Mouse (Mus musculus) Muller cell, postnatal 12 days (primary cell): ENCODE measurements around the gene Spcs3.
"Not testable (repeated sequence)": the region's sequence is repeated elsewhere in the genome, so short reads cannot be mapped to it uniquely, and the experiment has no call there.

Experiments
- DNase-seq: peaks from one replicate; pipeline ENCODE4 v3.0.0-alpha.2; 2015; ENCODE audit errors: inconsistent ontology term

Spcs3 gene

DNA sequence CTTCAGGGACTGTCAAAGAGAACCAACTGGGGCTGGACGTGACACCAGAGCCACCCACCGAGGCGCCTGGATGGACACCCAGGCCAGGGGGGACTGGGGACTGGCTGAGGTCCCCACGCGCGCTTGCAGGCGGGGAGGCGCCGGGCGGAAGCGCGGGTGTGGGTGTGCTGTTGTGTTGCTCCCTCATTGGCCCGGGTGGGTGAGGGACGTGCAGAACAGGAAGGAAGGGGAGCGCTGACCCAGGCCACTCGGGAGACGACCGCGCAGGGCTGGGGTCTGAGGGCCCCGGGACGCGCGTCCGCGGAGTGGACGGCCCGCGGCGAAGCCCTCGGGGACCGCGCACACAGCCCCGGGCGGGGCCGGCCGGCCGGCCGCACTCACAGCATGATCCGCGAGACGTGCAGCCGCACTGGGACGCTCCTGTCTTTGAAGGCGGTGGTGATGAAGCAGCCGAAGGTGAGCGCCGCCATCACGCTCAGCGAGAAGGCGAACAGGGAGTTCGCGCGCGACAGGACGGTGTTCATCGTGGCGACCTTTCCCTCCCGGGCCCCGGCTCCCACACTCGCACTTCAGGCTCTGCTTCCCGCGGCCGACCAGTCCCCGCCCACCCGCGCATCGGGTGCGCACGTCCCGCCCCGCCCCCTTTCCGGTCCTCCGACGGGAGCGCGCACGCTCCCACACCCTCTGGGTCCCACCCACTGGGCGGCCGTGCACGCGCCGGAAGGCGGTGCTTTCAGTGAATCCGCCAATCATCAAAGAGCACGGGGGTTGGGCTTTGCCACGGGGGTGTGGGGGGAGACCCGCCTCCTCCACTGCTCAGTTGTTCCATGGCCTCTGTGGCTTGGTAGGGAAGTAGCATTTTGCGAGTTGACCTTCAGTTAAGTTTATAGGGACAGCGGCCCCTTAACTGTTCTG, at the start of gene Spcs3, which contains the start of gene Asb5:
Spcs3 (minus strand) TSS at position 617 of the 915 bp plus-strand sequence.
Asb5 (plus strand) TSS at position 199 of the 915 bp plus-strand sequence.
- peak; percentile 99 for DNase-seq

DNA sequence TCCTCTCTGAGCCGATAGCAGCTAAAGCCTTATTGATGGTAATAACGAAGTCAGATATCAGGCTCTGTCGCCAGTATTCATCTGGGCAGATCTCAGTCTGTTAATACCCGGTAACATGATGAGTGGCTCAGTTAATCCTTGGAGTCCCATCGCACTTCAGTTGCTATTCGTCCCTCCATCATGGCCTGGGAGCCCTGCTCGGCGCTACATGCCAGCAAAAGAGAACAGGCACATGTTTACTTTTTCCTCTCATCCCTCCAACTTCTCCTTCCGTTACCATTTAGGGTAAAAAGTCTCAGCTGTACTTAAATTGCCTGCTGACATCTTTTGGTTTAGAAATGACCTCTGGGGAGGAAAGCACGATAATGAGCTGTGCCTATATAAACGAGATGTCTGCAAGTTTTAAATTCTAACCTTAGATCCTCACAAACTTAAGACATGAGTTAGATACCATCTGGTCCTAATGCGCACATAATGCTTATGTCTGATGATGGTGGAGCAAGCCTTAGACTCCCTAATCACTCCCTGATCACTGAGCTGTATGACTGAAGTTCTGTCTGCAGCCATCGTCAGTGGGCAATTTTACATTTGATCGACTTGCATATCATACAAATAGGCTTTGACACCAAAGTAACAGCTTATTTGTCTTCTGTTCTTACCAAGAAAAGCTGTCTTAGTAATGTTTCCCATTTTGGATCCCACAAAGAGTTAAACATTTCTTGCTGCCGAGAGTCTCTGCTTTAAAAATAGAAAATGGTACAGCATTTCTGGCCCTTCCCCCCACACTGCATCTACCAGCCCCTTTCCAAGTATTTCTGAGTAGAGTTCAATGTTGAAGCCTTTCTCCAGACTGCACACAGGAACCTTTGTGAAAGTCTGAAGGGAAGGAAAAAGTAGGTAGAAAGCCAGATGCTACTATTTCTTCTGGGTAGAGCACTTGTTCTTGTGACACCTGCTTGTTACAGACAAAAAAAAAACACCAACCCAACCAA, 41.1 kb upstream of the Spcs3 start:
- DNase-seq, result no peak

DNA sequence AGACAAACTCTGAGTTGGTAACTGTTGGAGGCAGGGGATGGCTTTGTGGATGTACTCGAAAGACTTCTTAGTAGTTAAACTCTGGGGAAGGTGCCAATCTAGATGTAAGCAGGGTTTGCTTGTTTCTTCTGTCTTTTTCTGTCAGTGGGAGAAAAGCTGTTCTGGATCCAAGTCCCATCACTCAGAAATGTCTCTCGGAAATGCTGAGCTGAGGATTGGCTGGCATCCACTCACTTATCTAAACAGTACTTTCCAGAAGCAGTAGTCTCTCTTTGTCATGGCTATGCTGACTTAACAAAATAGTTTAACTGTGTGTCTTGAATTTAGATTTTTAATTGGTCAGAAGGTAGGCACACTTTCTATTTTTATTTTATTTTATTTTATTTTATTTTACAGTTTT, 37.4 kb upstream of the Spcs3 start:
- no peak for DNase-seq

DNA sequence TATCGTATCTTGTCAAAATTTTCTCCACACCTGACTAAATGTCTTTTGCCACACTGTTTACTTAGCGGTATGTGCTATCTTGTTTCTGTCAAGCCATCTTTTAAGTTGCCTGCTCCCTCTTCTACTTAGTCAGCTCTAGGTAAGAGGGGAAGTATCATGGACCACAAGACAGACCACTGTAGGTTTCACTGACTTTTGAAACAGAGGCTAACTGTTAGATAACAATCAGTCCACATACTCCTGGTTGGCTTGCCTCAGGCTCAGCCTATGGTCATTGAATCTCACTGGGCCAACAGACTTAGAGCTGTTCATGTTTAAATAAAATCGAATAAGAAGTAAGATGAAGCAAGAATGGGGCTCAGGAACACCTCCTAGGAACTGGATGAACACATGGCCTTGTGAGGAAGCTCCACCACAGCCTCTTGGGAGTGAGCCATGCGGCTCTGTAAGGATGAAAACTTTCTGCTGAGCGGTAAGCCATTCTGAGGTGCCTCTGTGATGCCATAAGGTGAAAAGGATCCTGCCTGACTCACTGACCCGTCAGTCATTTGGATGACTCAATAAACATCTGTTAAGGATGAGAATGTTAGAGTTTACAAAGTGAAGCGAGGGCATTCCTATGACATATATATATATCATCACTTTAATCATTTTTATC, 35.9 kb upstream of the Spcs3 start:
- no peak for DNase-seq

DNA sequence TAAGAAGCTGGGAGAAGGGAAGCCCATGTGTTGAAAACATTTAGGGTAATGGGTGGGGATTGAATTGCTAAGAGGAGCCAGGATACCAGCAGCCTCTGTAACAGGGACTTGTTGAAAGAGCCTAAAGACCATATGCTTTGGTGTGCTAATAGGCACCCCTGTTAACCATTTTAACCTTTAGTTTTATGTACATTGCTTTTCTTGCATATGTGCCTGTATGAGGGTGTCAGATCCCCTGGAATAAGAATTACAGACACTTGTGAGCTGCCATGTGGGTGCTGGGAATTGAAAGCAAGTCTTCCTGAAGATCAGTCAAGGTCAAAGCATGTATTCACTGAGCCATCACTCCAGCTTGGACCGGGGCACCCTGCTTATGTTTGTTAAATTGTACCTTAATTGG, 35.4 kb upstream of the Spcs3 start:
- no peak for DNase-seq

DNA sequence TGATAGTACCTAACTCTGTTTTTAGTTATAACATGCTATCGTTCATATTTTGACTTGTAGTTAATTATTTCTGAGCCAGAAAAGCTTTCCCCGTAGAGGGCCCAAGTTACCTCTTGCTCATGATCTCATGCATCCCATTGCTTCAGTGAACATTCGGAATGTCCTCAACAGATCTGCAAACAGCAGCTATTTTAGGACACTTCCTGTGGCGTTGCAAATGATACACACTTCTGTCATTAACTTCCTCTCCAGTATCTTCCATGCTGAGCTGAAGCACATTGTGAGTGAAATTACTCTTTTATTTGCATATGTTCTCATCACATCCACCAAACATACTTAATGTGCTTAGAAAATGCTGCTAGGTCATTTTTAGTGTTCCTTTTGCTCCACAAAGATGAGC, 32.3 kb upstream of the Spcs3 start:
- no peak for DNase-seq

DNA sequence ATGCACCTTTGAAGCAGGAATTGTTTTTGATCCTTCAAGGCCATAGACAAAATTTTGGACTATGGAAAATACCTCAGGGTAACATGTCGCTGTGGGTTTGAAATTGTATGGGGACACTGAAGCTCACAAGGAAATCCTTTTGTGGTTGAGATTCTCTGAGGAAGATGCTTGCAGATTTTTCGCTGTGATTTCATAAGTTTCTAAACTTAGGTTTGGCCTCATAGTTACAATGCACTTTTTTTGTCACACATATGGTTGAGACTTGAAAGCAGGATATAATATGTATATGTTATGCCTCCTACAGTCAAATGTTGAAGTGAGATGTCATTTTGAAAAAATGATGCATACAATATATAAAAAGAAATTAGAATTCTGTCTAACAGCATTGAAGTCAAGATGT, 25.1 kb upstream of the Spcs3 start:
- no peak for DNase-seq

DNA sequence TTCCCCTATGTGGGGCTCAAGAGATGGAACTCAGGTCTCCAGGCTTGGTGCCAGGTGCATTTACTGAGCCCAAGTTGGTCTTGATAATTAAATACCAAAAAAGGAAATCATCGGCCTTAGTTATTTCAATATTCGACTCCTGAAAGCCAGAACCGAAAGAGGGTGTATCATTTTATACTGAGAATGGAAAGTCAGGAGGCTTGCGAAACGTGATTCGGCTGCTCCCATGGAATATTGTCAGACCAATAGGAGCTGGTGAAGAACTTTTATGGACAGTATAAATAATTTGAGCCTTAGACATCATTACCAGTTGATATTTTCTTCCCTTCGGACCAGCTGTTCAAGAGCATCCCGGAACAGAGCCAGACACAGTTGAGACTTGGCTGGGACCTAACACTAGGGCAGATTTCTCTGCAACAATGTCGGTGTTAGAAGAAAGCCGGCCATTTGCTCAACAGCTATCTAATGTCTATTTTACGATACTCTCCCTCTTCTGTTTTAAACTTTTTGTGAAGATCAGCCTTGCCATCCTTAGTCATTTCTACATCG, 20.3 kb upstream of the Spcs3 start:
- no peak for DNase-seq

DNA sequence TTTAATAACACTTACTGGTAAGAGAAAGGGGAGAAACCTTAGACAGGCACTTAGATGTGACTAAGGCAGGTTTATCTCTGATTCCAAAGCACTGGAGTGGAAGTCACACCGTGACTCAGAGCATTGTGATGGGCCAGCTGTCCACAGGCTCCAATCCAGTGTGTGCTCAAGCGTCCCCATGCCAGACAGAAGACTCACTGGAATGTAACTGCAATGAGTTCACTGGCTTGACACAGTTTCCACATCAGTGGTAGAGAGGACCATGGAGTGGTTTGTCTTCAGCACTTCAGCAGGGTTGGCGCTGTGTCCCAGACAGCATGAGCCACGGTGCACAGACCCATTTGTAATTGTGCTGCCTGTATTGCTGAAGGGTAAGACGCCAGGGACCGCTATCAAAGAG, 18.6 kb upstream of the Spcs3 start:
- peak; percentile 97 for DNase-seq

DNA sequence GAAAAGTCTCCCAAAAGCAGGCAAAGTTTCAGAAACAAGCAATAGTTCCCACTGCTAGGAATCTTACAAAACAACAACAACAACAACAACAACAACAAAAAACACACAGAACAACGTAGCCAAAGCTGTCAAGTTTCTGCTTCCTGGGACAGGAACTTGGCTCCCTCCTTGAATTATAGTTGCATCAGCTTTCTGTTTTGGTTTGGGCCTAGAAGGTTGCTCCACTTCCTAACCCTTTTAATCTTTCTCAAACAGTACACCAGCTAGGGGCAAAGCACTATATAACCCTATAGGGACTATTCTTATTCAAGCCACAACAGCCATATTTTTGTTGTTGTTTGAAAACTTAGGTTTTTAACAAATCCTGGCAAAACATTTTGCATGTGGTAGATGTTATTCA, 11.5 kb upstream of the Spcs3 start:
- no peak for DNase-seq

DNA sequence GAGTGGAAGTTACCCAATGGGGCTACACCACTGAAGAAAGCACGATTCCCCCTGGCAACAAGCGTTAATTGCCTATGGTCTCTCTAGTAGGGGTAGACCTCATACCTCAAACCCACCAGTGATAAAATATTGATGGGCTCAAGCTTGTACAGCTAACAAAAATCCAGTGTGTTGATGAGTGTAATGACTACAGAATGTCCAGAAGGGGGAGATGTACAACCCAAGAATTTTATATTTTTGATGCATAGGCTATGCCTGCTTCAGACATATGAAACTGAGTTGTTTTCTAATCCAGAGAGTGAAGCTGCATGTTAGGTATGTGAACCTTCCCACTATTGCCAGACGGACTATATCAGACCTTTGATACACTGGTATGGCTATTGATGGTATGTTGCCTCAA, 7.5 kb upstream of the Spcs3 start:
- DNase-seq, result no peak

DNA sequence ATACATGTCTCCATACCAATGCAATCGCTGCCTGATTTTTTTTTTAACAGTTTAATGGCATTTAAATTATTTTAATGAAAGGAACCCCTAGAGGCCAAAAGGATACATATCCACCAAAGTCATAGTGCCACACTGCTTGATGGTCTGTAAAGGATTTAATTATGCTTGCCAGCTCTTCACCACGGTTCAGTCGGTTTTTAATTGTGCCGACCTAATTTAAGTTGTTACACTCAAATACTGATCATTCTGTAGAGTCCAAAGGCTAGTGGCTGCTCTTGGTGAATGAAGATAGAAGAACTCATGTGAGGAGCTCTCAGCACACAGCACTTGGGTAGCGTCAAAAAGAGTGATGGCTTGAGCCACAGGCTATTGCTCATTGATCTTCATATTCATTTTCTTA, 5.4 kb upstream of the Spcs3 start:
- peak; percentile 75 for DNase-seq

DNA sequence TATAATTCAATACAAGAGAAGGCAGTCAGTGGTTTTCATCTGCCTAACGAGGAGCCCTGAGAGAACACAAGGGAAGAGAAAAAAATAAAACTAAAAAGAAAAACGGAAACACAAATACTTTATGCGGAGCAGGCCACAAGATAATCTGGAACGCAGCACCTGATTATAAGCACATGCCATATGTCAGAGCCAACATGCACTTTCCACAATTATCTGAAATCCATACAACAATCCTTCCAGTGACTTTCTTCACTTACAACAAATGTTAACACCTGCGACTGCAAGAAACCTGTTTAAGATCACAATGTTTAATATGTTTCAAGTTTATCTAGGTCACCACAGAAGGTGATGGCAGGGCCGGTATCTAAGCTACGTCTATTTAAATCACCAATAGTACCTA, 1.2 kb downstream of the Spcs3 start:
- no peak for DNase-seq

DNA sequence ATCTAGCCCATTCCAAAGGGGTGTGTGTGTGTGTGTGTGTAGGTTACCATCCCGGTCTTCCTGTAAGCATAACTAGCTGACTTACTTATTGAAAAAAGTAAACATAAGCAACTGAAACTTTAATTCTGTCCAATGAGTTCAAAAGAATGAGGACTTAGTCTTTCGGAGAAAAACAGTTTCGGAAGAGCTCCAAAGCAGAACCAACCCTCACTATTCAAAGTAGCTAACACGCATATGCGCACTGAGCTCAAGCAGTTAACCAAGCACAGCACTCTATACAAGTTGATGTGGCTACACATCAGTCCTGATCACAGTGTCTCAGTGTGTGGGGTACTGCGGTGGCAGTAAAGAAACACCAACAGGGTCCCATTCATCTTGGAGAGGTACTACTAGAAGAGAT, 3.1 kb downstream of the Spcs3 start:
- no peak for DNase-seq

DNA sequence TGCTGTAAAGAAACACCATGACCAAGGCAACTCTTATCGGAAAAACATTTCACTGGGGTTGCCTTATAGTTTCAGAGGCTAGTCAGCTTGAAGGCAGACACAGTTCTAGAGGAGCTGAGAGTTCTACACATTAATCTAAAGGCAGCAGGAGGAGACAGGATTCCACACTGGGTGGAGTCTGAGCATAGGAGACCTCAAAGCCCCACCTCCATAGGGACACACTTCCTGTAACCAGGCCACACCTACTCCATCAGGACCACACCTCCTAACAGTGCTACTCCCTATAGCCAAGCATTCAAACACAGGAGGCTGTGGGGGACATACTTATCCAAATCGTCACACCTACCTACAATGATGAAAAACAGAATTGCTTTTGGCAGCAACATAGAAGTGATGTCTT, 4.2 kb downstream of the Spcs3 start:
- DNase-seq, result no peak

DNA sequence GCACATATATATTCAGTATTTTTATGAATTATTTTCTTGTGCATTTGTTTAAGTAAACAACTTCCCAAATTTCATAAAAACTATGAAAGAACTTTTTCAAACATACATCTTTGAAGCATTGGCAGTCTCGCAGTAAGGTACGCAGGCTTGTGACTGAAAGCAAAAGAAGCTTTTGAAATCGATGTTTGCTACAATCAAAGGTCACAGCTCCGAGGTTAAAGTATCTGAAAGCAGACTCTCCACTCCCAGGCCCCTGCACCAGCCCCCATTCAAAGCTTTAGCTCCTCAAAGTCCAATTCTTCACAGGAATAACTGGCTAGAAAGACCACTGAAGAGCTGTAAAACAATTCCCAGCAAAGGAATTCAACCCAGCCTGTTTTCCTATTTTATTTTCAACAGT, 9.3 kb downstream of the Spcs3 start:
- DNase-seq, result no peak

DNA sequence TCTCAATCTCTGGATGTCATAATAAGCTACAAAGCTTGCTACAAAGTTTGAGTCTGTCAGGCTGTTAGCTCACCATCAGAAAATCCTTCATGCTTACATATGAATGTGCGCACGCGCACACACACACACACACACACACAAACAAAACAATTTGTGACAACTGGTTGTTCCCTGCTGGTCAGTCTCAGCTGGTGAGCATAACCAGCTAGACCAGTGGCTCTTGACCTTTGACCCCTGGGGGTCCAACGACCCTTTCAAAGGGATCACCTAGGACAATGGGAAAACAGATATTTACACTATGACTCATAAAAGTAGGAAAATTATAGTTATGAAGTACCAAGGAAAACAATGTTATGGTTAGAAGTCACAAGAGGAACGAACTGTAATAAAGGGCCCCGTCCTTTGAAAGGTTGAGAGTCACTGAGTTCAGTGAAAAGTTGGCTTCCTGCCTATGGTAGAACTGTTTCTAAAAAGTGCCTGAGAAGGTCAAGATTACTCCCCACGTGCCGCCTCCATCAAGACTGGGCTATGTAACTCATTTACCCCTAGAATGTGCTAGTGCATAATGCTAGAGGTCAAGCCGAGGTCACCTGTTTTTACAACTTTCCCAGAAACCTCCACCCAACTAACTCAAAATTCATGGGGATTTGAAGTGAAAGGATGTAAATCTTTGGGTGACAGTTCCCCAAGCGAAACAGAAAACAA, 10.9 kb downstream of the Spcs3 start:
- DNase-seq, result no peak

DNA sequence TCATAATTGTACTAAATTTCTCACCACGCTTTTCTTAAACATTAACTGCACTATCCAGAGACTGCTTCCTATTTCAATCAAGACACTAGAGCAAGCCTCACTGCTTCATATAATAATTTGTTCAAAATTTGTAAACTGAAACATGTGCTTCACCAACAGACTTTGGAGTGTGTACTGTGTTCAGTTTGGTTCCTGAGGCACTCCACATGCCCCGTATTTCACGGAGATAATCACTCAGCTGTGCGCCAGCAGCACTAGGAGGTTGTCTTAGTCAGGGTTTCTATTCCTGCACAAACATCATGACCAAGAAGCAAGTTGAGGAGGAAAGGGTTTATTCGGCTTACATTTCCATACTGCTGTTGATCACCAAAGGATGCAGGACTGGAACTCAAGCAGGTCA, 17.6 kb downstream of the Spcs3 start:
- not testable (repeated sequence) for DNase-seq

DNA sequence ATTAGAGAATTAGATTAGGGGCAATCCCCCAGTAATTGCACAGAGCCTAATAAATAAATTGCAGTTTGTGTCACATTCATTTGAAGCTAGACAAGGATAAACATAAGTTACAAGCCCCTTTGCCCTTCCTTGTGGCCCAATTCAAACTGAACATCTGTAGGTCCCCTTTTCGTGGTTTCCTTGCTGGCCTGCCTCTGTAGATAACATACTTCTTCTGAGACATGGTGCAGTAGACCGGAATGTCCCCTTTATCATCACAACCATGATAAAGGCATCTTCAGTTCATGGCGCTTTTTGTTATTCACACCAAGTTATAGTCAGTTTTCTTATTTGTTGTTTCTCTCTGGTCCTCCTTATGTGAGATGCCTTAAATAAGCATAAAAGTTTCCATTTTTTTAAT, 18.0 kb downstream of the Spcs3 start:
- DNase-seq, result no peak

DNA sequence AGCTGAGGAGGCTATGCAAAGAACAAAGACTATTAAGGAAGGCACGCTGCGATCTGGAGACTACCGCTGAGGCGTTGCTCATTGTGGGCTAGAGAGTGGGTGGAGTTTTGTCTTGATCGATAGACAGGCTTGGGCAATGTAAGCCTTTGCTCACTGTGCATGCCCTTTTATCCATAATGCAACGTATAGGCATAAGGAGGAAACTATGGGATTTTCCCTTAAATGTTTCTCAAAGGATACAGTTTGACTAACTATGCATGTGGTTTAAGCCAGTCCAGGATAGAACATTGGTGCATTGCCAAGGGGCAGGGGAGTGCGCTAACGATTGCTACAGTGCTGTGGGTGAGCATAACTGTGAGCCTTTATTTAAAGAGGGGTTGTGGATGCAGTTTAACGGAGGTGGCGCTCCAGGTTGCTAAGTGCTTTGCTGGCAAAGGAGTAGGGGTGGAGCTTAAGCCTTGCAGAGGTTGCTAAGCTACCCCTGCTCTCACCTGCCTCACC, 20.5 kb downstream of the Spcs3 start:
- peak; percentile 59 for DNase-seq

DNA sequence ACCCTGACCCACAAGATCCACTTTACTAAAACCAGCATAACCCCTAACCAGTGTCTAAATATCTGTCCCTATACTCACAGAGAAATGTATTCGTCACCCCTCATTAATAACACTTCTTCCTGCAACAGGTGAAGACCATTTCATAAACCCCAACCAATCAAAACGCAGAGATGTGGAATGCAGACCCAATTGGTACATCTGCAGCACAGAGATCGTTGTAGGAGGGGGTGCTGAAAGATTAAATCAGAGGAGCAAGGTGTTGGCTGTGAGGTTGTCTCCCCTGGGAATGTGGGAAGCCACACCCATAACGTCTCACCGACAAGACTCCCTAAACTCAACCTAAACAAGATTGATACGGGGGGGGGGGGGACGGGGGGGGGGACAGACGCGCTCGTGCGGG, 21.0 kb downstream of the Spcs3 start:
- DNase-seq, result no peak
